Mouse (Mus musculus): ENCODE measurements around the gene Gm49339. TPM values are rescaled to one million over a fixed set of nuclear protein-coding genes. Genes with fewer than 3 reads are reported as not detected.

Gene Gm49339
- polyA plus RNA-seq, 1 experiment from 2014 or later: not detected

GRCm38 (mm10) chr10:51526090-51526489 lies 45.7 kb downstream of the Gm49339 start:
- H3K4me3 ChIP-seq (replicated peaks): no peak overlapping the region
- H3K4me2 ChIP-seq: no peak overlapping the region
- no peak overlapping the region for H3K9ac ChIP-seq (replicated peaks)
- H3K27me3 ChIP-seq (replicated peaks): no peaks in the 10 kb centered on the region
- H3K9me3 ChIP-seq (replicated peaks): no peaks in the 10 kb centered on the region
- H3K36me3 ChIP-seq: no peaks in the 10 kb centered on the region
- no peak for ATAC-seq (ENCODE audit: low FRiP score)
- WGBS: 80% methylated on average over 7 of the region's 7 CpGs
- H3K4me1 ChIP-seq: no peaks in the 10 kb centered on the region
- H3K27ac ChIP-seq (replicated peaks): no peak overlapping the region

DNA sequence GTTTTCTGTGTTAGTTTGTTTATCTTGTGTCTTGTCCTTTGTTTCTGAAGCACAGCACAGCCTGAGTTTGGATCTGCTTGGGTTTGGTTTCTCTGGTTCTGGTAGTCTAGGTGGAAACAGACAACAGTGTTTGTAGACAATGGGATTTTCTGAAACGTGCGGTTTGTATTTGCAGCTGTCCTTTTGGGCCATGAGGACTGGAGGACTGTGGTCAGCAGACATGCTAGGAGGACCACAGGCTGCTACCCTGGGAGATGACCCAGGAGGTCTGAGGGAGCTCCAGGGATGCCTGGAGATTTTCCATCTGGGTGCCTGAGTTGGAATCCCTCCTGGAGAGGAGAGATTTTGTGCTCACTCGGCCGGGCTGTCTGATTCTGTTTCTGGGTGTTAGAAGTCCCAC lies 46.2 kb downstream of the Gm49339 start:
- Histone ChIP-seq H3K27ac (replicated peaks) (no peak overlapping the region), H3K4me2 (no peak overlapping the region), H3K4me1 (no peaks in the 10 kb centered on the region), H3K9ac (replicated peaks) (no peak overlapping the region), H3K27me3 (replicated peaks) (no peaks in the 10 kb centered on the region), H3K36me3 (no peaks in the 10 kb centered on the region), H3K9me3 (replicated peaks) (no peaks in the 10 kb centered on the region), H3K4me3 (replicated peaks) (no peak overlapping the region)
- 86% methylated on average over 4 of the region's 4 CpGs for WGBS
- no peak for ATAC-seq (ENCODE audit: low FRiP score)

DNA sequence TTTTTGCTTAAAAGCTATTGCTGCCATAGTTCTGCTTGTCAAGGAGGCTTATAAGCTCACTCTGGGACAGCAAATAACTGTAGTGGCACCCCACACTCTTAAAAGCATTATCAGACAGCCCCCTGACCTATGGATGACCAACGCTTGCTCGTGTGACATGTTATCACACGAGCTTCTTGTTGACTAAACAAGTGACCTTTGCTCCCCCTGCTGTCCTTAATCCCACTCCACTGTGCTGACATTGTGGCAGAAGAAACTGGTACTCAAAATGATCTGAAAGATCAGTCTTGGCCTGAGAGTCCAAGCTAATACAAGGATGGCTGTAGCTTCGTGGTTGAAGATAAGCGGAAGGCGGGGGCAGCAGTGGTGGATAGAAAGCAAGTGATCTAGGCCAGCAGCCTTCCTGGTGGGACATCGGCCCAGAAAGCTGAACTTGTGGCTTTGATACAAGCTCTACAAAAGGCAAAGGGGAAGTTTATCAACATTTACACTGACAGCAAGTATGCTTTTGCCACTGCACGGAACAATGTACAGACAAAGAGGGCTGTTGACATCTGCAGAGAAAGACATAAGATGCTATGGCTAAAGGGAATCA lies 48.5 kb downstream of the Gm49339 start:
- no peak for ATAC-seq (ENCODE audit: low FRiP score)
- 87% methylated on average over 8 of the region's 8 CpGs for WGBS

GRCm38 (mm10) chr10:51529497-51529896 lies 49.1 kb downstream of the Gm49339 start:
- no peaks in the 10 kb centered on the region for H3K27me3 ChIP-seq (replicated peaks)
- no peaks in the 10 kb centered on the region for H3K4me1 ChIP-seq
- H3K9me3 ChIP-seq (replicated peaks): no peaks in the 10 kb centered on the region
- WGBS: 84% methylated on average over 3 of the region's 3 CpGs
- no peak overlapping the region for H3K4me3 ChIP-seq (replicated peaks)
- no peak overlapping the region for H3K9ac ChIP-seq (replicated peaks)
- ATAC-seq (ENCODE audit: low FRiP score): no peak
- no peak overlapping the region for H3K4me2 ChIP-seq
- H3K36me3 ChIP-seq: no peaks in the 10 kb centered on the region
- H3K27ac ChIP-seq (replicated peaks): no peak overlapping the region

More for the DNA sequence above, 48.5 kb downstream of the Gm49339 start:
- Histone ChIP-seq H3K36me3 (no peaks in the 10 kb centered on the region), H3K4me3 (replicated peaks) (no peak overlapping the region), H3K4me2 (no peak overlapping the region), H3K4me1 (no peaks in the 10 kb centered on the region), H3K9me3 (replicated peaks) (no peaks in the 10 kb centered on the region), H3K9ac (replicated peaks) (no peak overlapping the region), H3K27me3 (replicated peaks) (no peaks in the 10 kb centered on the region), H3K27ac (replicated peaks) (no peak overlapping the region)

GRCm38 (mm10) chr10:51530813-51531212 lies 50.4 kb downstream of the Gm49339 start:
- H3K27ac ChIP-seq (replicated peaks): no peak overlapping the region
- no peak for ATAC-seq (ENCODE audit: low FRiP score)
- H3K9ac ChIP-seq (replicated peaks): no peak overlapping the region
- H3K4me1 ChIP-seq: no peaks in the 10 kb centered on the region
- H3K27me3 ChIP-seq (replicated peaks): no peaks in the 10 kb centered on the region
- no peaks in the 10 kb centered on the region for H3K9me3 ChIP-seq (replicated peaks)
- H3K36me3 ChIP-seq: no peaks in the 10 kb centered on the region
- no peak overlapping the region for H3K4me3 ChIP-seq (replicated peaks)
- WGBS: 90% methylated on average over 7 of the region's 7 CpGs
- no peak overlapping the region for H3K4me2 ChIP-seq

Other genes starting within 250 kb of the Gm49339 start
- gene Lilr4b, start within 50 bp of the Gm49339 start, polyA plus RNA-seq (2015; fragmentation: Nextera tagmentation; extraction: Ambion mirVana): 0.52 and 0.65 TPM in 2 replicates
- gene Lilrb4a, start 10.3 kb downstream of the Gm49339 start, polyA plus RNA-seq (2015; fragmentation: Nextera tagmentation; extraction: Ambion mirVana): 0.79 and 2.2 TPM in 2 replicates
- gene Fam162b, start 109.9 kb downstream of the Gm49339 start, polyA plus RNA-seq (2015; fragmentation: Nextera tagmentation; extraction: Ambion mirVana): 1.3 and 1.6 TPM in 2 replicates
- gene Gprc6a, start 150.8 kb downstream of the Gm49339 start, polyA plus RNA-seq (2015; fragmentation: Nextera tagmentation; extraction: Ambion mirVana): not detected in 2 replicates
- gene Rfx6, start 197.1 kb downstream of the Gm49339 start, polyA plus RNA-seq (2015; fragmentation: Nextera tagmentation; extraction: Ambion mirVana): 0.45 and 0.46 TPM in 2 replicates

Data from neural tube, embryonic 15.5 days (tissue).